Mouse (Mus musculus): ENCODE data around the gene Lamtor1. TPM values are rescaled to one million over a fixed set of nuclear protein-coding genes. Genes with fewer than 3 reads are reported as not detected.
"Not testable (repeated sequence)": the region's sequence is repeated elsewhere in the genome, so short reads cannot be mapped to it uniquely, and the experiment has no call there.

Gene Lamtor1
- polyA plus RNA-seq, 1 experiment from 2014 or later = 168 TPM

DNA sequence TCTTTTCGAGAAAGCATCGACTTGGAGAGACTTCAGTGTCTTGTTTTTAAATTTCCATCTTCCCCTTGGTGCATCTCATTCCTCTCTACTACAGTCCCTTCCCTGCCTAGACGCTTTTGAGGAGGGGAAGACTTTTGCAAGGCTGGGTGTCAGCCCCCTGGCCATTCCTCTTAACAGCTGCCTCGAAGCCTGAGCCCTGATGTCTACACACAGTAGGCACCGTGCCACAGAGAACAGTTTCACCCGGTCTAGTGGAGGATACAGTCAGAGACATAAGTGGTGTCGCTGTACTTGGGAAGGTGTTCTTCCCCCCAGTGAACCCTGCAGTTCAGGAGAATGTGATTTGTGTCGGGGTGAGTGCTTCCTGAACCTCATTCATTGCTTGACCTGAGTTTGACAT is 992 bp downstream of the Lamtor1 start:
- WGBS = 80% methylated on average over 8 of the region's 8 CpGs
- Histone ChIP-seq H3K27me3 (replicated peaks; ENCODE audit: low read depth, poor library complexity, severe bottlenecking) (no peaks in the 10 kb centered on the region), H3K4me1 (peaks cover 21% of the 10 kb centered on the region), H3K9me3 (no peaks in the 10 kb centered on the region), H3K36me3 (replicated peaks) (peaks cover 50% of the 10 kb centered on the region), H3K4me3 (peak overlapping the region; percentile 82), H3K27ac (replicated peaks) (peak overlapping the region; percentile 97)
- no peak for DNase-seq (ENCODE audit: low spot score)

DNA sequence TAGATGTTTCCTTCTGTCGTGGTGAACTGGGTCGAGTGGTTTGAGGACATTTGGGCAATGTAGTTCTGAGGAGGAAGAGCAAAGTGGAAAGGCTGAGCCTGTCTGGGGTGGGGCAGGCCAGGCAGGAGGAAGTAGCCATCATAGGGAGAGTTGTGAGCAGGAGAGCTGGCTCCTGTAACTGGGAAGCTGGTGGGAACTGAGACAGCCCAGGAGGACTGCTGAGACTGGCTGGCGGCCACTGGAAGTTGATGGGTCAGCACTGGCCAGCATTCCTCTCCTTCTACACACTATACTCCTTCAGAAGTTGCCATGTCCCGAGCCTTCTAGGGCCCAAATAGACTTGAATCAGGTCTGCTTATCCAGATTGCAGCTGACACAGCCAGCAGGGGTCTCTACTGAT is 2.7 kb downstream of the Lamtor1 start:
- H3K4me1 ChIP-seq = peaks cover 21% of the 10 kb centered on the region
- H3K9me3 ChIP-seq = no peaks in the 10 kb centered on the region
- 85% methylated on average over 4 of the region's 4 CpGs for WGBS
- no peak for DNase-seq (ENCODE audit: low spot score)
- H3K27me3 ChIP-seq (replicated peaks; ENCODE audit: low read depth, poor library complexity, severe bottlenecking) = no peaks in the 10 kb centered on the region
- H3K4me3 ChIP-seq = peak overlapping the region; percentile 3; the same call in 1 of the 2 replicates
- no peak overlapping the region for H3K27ac ChIP-seq (replicated peaks)
- peaks cover 54% of the 10 kb centered on the region for H3K36me3 ChIP-seq (replicated peaks)

DNA sequence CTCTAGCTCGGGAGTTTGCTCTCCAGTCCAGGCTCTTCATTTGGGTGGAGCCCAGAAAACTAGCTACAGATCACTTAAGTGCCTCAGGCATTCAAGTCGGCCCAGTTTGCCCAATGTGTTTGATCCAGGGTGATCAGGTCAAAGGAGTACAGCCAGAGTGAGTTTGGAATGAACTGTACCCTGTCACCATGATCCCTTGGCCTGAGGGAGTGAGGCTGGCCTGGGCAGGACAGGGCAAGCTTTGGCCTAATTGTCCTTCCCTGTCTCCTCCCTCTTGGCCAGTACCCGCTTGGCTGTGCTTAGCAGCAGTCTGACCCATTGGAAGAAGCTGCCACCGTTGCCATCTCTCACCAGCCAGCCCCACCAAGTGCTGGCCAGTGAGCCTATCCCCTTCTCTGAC is 4.4 kb downstream of the Lamtor1 start:
- 72% methylated on average over 4 of the region's 4 CpGs for WGBS
- Histone ChIP-seq H3K4me3 (no peak overlapping the region), H3K27ac (replicated peaks) (no peak overlapping the region), H3K9me3 (no peaks in the 10 kb centered on the region), H3K36me3 (replicated peaks) (peaks cover 72% of the 10 kb centered on the region), H3K4me1 (peaks cover 16% of the 10 kb centered on the region), H3K27me3 (replicated peaks; ENCODE audit: low read depth, poor library complexity, severe bottlenecking) (no peaks in the 10 kb centered on the region)
- DNase-seq (ENCODE audit: low spot score) = no peak

DNA sequence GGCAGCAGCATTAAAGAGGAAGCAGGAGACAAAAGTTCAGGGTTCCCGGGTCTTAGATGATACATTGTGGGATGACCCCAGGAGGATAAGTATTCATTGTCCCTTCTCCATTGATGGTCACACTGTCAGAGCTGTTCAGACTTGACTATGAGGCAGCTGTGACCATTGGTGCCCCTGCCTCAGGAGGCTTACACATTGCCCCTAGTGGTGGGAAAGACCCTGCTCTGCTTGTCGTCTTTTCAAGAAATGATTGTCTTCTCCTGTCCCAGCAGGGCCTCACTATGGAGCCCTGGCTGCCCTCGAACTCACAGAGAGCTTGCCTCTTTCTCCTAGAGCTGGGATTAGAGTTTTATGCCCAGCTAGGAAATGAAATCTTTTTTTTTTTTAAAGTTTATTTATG is 6.3 kb downstream of the Lamtor1 start:
- no peak overlapping the region for H3K27ac ChIP-seq (replicated peaks)
- DNase-seq (ENCODE audit: low spot score) = no peak
- H3K27me3 ChIP-seq (replicated peaks; ENCODE audit: low read depth, poor library complexity, severe bottlenecking) = no peaks in the 10 kb centered on the region
- peaks cover 5% of the 10 kb centered on the region for H3K4me1 ChIP-seq
- peaks cover 75% of the 10 kb centered on the region for H3K36me3 ChIP-seq (replicated peaks)
- 68% methylated on average over 3 of the region's 3 CpGs for WGBS
- no peaks in the 10 kb centered on the region for H3K9me3 ChIP-seq
- H3K4me3 ChIP-seq = no peak overlapping the region

DNA sequence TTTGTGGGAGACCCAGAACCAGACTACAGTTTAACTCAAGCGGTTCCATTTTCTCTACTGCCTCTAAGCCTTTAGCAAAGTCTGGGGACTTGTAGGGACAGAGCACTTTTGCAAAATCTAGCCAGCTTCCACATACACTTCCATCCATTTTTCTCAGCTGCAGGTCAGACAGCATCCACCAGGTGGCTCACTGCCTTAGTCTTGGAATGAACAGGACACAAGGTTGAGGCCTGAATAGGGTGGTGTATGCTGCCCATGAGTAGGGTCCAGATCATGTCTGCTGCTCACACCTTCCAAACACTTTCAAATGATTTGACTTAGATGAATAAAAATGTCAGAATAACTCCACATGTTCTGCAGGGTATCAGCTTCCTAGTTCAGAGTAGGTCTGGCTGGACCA is 12.4 kb downstream of the Lamtor1 start:
- no peaks in the 10 kb centered on the region for H3K9me3 ChIP-seq
- WGBS = 20% methylated on average over 1 of the region's 1 CpGs
- H3K27me3 ChIP-seq (replicated peaks; ENCODE audit: low read depth, poor library complexity, severe bottlenecking) = no peaks in the 10 kb centered on the region
- H3K4me1 ChIP-seq = no peaks in the 10 kb centered on the region
- peak; percentile 68 for DNase-seq (ENCODE audit: low spot score)
- no peak overlapping the region for H3K27ac ChIP-seq (replicated peaks)
- H3K4me3 ChIP-seq = no peak overlapping the region
- peaks cover 24% of the 10 kb centered on the region for H3K36me3 ChIP-seq (replicated peaks)

DNA sequence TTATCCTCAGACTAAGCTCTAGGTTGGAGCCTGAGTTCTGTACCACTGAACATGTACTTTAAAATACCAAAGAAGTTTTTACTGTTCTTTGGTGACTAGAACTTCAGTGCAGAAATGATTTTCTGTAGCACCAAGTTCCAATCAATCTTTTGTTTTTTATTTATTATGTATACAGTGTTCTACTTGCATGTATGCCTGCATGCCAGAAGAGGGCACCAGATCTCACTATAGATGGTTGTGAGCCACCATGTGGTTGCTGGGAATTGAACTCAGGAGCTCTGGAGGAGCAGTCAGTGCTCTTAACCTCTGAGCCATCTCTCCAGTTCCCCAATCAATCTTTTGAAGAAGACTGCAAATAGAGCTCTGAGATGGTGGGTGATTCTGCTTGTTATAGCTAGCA is 20.2 kb downstream of the Lamtor1 start:
- not testable (repeated sequence) for H3K36me3 ChIP-seq (replicated peaks); H3K4me3 ChIP-seq; H3K4me1 ChIP-seq; H3K27ac ChIP-seq (replicated peaks); DNase-seq (ENCODE audit: low spot score); H3K9me3 ChIP-seq; H3K27me3 ChIP-seq (replicated peaks; ENCODE audit: low read depth, poor library complexity, severe bottlenecking)

DNA sequence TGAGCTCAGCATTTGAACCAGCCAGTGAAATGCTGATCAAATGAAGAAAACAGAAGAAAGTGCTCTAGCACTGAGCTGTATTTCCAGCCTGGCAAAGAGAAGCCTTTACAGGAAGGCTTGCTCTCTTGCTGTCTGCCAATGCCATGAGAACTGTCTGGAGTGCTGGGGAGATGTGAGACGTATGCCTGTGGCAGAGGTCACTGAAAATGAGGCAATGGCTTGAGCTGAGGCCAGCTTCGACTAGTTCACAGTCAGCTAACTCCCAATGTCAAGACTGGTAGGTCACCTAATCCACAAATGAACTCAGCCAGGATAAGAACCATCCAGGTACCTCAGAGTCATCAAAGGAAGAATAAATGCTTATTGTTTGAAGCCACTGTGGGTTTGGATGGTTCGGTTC is 22.4 kb downstream of the Lamtor1 start:
- Histone ChIP-seq H3K4me1 (peaks cover 7% of the 10 kb centered on the region), H3K36me3 (replicated peaks) (no peaks in the 10 kb centered on the region; the same call in 1 of the 2 replicates), H3K9me3 (no peaks in the 10 kb centered on the region), H3K27me3 (replicated peaks; ENCODE audit: low read depth, poor library complexity, severe bottlenecking) (no peaks in the 10 kb centered on the region), H3K4me3 (no peak overlapping the region), H3K27ac (replicated peaks) (no peak overlapping the region)
- DNase-seq (ENCODE audit: low spot score) = no peak
- 86% methylated on average over 3 of the region's 3 CpGs for WGBS

DNA sequence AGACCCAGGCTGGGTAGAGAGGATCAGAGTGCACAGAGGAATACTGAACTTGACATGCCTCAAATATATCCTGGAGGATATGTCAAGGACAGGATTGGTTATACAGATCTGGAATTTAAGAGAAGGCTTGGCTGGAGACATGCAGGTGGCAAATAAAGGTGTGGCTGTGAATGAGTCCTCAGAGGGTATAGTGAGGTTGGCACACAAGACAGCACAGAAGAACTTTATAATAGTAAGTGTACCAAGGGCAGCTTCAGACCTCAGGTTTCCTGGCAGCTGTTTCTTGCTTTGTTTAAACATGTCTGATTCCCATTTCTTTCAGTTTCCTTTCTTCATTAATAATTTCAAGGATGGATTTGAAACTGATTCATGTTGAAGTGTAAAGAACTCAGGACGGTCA is 26.8 kb downstream of the Lamtor1 start:
- H3K4me3 ChIP-seq = peak overlapping the region; percentile 79
- peaks cover 26% of the 10 kb centered on the region for H3K4me1 ChIP-seq
- no peaks in the 10 kb centered on the region for H3K9me3 ChIP-seq
- no peak overlapping the region for H3K27ac ChIP-seq (replicated peaks)
- DNase-seq (ENCODE audit: low spot score) = no peak
- H3K36me3 ChIP-seq (replicated peaks) = peaks cover 19% of the 10 kb centered on the region
- 93% methylated on average over 1 of the region's 1 CpGs for WGBS
- no peaks in the 10 kb centered on the region for H3K27me3 ChIP-seq (replicated peaks; ENCODE audit: low read depth, poor library complexity, severe bottlenecking)

DNA sequence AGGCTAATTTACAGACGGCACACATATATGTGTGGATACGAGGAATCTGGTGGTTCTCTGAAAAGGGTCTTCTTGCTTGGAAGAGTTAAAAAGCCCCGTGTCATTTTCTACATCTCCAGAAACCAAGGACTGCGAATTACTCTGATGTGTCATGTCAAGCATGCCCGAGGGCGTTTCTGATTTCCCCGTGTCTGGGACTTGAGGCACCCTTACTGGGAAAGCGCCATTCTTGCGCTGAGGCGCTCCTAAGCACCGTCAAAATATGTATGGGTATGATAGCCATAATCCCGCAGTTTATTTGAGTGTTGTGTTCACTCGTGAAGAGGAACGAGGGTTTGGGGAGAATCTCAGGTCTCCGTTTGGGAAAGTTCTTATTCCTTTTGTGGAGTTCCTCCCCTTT is 27.6 kb downstream of the Lamtor1 start:
- Histone ChIP-seq H3K27ac (replicated peaks) (peak overlapping the region; percentile 95), H3K36me3 (replicated peaks) (peaks cover 25% of the 10 kb centered on the region), H3K27me3 (replicated peaks; ENCODE audit: low read depth, poor library complexity, severe bottlenecking) (no peaks in the 10 kb centered on the region), H3K4me1 (peaks cover 26% of the 10 kb centered on the region), H3K9me3 (no peaks in the 10 kb centered on the region), H3K4me3 (peak overlapping the region; percentile 79)
- WGBS = 7% methylated on average over 15 of the region's 15 CpGs
- peak; percentile 52 for DNase-seq (ENCODE audit: low spot score)

DNA sequence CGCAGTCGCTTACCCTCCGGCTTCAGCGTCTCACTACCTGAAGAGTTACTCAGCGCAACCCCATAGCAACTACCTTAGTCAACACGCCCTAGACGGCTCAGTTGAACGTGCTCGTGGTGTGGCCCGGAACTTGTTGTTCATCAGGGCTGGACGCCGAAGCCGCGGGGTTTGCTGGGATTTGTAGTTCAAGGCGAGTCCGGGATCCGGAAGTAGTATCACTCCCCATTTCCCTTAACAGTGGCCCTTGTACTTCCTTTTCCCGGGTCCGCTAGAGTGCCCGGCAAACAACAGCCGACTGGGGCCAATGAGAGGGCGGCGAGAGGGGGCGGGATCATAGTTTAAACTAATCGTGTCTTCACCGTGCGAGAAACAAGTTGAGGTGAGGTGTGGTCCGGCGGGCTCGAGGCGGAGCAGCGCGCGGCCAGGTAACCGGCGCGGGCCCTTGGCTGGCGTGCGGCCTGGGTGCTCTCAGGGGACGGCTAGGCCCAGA is 28.1 kb downstream of the Lamtor1 start, which contains the start of the genes Lrrc51 and Numa1:
TSS of gene Lrrc51 (minus strand) at position 145 of the 490 bp plus-strand sequence.
TSS of gene Numa1 (plus strand) at position 361 of the 490 bp plus-strand sequence.
- no peaks in the 10 kb centered on the region for H3K27me3 ChIP-seq (replicated peaks; ENCODE audit: low read depth, poor library complexity, severe bottlenecking)
- DNase-seq (ENCODE audit: low spot score) = peak; percentile 97
- H3K36me3 ChIP-seq (replicated peaks) = peaks cover 30% of the 10 kb centered on the region
- H3K4me1 ChIP-seq = peaks cover 26% of the 10 kb centered on the region
- H3K9me3 ChIP-seq = no peaks in the 10 kb centered on the region
- WGBS = under 1% methylated on average over 40 of the region's 40 CpGs
- peak within 1 kb of the TSS; percentile 95 for H3K27ac ChIP-seq (replicated peaks)
- H3K4me3 ChIP-seq = peak within 1 kb of the TSS; percentile 79

DNA sequence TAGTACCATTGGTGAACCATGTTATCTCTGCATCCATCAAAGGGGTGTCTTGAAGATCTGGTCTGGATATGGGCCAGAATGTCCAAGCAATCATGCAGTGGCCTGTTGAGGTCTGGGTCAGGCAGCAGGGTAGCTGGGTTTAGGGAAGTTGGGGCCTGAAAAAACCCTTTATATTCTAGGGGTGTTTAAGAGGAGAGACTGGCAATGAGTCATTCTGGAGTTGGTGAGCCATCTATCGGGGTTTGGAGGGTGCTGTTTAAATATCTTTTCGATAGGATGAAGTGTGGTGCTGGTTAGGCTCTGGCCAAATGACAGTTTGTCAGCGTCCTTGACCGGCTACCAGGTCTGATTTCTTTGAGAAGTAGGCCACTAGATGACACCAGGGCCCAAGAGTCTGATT is 30.3 kb downstream of the Lamtor1 start:
- no peak for DNase-seq (ENCODE audit: low spot score)
- peaks cover 43% of the 10 kb centered on the region for H3K36me3 ChIP-seq (replicated peaks)
- no peak overlapping the region for H3K27ac ChIP-seq (replicated peaks)
- H3K9me3 ChIP-seq = no peaks in the 10 kb centered on the region
- no peaks in the 10 kb centered on the region for H3K27me3 ChIP-seq (replicated peaks; ENCODE audit: low read depth, poor library complexity, severe bottlenecking)
- WGBS = 93% methylated on average over 4 of the region's 4 CpGs
- H3K4me3 ChIP-seq = 0 out of 2 replicates have a peak overlapping the region, but pooled peaks have one; percentile 79
- peaks cover 26% of the 10 kb centered on the region for H3K4me1 ChIP-seq

DNA sequence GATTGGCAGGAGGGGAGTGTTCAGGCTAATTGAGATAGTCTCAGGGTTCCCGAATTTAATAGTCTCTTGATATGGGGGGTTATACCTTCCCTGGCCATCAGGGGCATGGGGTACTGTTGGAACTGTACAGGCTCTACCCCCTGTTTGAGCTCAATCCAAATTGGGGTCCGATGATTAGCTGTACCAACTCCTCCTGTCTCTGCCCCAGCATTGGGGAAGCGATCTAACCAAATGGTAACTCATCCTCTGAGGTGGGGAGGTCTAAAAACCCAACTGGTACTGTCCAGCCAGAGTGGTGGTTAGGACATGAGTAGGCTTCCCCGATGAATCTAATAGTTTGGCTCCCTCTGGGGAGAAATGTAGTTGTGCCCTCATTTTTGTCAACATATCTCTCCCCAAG is 31.3 kb downstream of the Lamtor1 start:
- Histone ChIP-seq H3K9me3 (no peaks in the 10 kb centered on the region), H3K36me3 (replicated peaks) (peaks cover 43% of the 10 kb centered on the region), H3K4me3 (no peak overlapping the region), H3K27me3 (replicated peaks; ENCODE audit: low read depth, poor library complexity, severe bottlenecking) (no peaks in the 10 kb centered on the region), H3K4me1 (peaks cover 26% of the 10 kb centered on the region), H3K27ac (replicated peaks) (no peak overlapping the region)
- no peak for DNase-seq (ENCODE audit: low spot score)
- 95% methylated on average over 4 of the region's 4 CpGs for WGBS

DNA sequence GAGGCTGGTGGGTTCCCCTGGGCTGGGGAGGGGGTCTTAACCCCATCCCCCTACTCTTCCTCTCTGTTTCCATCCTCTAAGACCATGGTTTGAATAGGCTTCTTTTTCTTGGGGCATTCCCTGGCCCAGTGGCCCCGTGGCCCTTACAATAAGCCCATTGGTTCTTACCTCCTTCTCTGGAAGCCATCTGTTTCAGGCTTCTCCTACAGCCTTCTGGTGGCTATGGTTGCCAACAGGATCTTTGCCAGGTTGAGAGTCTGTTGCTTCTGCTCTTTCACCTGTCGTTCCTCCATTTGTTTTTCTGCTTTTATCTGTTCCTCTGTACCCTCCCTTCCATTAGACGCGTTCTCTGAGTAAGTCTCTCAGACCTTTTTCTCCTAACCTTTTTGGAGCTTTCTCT is 31.9 kb downstream of the Lamtor1 start:
- no peak overlapping the region for H3K27ac ChIP-seq (replicated peaks)
- H3K27me3 ChIP-seq (replicated peaks; ENCODE audit: low read depth, poor library complexity, severe bottlenecking) = no peaks in the 10 kb centered on the region
- H3K4me3 ChIP-seq = no peak overlapping the region
- peaks cover 24% of the 10 kb centered on the region for H3K4me1 ChIP-seq
- DNase-seq (ENCODE audit: low spot score) = no peak
- WGBS = 93% methylated on average over 4 of the region's 4 CpGs
- H3K9me3 ChIP-seq = no peaks in the 10 kb centered on the region
- peaks cover 43% of the 10 kb centered on the region for H3K36me3 ChIP-seq (replicated peaks)

Data from embryonic facial prominence, embryonic 10.5 days (tissue).